Mouse (Mus musculus) thymus, adult 2 months (tissue): ENCODE results near the gene Nkain2.

Experiments
- CTCF ChIP-seq: fragments of 200-500 bp; IDR thresholded peaks from 2 replicates; pipeline ENCODE4 v1.5.1; 2012; ENCODE audit warnings: mild to moderate bottlenecking, control low read depth, low read length, moderate library complexity, borderline replicate concordance; ENCODE audit not compliant: control insufficient read depth, poor library complexity, insufficient read depth; ENCODE audit errors: extremely low read depth
- POLR2A ChIP-seq: fragments of 200-500 bp; IDR thresholded peaks from 2 replicates; pipeline ENCODE4 v1.6.1; 2012; ENCODE audit warnings: mild to moderate bottlenecking, low read length, control low read depth, moderate library complexity; ENCODE audit not compliant: control insufficient read depth, poor library complexity, insufficient read depth; ENCODE audit errors: extremely low read depth

DNA sequence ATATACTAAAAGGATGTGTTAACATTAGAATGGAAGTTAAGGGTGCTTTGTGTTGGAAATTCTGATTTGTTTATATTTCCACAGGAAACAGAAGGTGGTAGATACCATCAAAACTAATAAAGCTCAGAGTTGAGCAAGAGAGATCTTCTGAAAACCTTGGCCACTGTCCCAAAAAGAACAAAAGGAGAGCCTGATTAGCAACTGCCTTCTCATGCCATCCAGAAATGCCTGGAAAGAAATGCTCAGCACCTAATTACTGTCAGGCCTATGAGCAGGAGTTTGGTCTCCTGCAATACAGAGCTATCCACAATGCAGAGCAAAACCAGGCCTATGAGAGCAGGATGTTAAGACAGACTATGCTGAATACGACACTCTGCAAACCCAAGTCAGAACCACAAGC is 897.1 kb downstream of the Nkain2 start:
- no peak for TF ChIP-seq CTCF
- TF ChIP-seq POLR2A, result no peak
